Mouse (Mus musculus): ENCODE measurements around the gene Pdcl3.

The Pdcl3 gene

DNA sequence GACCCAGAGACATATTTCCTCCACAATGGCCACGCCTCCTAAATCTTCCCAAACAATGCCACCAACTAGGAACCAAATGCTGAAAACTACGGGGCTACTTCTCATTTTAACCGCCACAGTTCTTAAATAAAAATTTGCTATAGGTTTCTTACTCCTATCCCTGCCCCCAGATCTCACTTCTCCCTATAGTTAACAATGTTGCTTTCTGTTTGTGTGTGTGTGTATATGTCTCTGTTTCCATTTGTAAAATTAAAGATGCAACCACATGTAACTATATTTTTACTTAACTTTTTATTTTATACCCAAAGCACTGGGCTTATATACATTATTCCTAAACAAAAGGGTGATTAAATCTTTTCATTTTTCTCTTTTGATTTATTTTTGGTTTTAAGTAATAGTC lies at the start of gene Pdcl3:
Gene Pdcl3 (plus strand): TSS at position 301 of the 400 bp plus-strand sequence.
- in situ Hi-C loops (cut with MboI, MseI), result no loop called here

DNA sequence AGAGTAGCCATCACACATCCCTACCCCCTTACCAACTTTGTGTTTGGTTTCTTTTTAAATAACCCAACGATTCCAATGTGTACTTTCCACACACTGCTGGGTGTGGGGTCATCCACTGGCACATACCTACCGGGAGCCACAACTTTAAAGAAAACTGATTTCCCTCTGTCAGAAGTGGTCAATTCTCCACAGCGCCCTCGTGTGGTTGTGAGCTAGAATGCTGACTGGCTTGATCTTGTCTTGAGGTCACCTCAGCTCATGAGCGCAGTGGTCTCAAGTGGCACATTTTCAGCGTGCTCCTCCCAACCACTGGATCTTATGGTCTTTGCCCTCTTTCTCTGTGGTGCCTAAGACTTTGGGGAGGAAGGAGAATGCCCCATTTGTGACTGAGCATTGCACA lies 48.6 kb upstream of the Pdcl3 start:
- in situ Hi-C loops (cut with MboI, MseI), result loop anchor here in 1 of 2 experiments (5.0 kb wide), 1 partner anchor 74 kb away; no protein-coding TSS in a partner anchor

DNA sequence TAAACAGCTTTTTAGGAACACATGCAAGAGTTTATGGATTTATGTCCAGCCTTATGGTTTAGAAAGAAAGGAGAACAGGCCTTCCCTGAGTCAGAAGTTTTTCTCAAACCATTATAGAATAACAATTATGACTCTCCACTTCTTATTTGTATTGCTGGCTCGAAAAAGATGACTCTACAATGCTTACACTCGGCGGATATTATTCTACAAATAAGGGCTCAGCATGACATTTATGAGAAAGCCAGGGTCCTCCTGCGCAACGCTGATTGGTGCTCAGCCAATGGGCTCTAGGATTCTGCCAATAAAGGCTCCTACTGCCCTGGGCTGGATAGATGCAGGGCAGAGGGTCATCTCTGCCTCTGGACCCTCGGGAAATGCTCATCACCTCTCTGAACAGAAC lies 46.6 kb upstream of the Pdcl3 start, which contains the start of gene Nms:
Gene Nms (plus strand): TSS at position 301 of the 400 bp plus-strand sequence.
- in situ Hi-C loops (cut with MboI, MseI), result loop anchor here in 1 of 2 experiments (5.0 kb wide), 1 partner anchor 77 kb away; no protein-coding TSS in a partner anchor

DNA sequence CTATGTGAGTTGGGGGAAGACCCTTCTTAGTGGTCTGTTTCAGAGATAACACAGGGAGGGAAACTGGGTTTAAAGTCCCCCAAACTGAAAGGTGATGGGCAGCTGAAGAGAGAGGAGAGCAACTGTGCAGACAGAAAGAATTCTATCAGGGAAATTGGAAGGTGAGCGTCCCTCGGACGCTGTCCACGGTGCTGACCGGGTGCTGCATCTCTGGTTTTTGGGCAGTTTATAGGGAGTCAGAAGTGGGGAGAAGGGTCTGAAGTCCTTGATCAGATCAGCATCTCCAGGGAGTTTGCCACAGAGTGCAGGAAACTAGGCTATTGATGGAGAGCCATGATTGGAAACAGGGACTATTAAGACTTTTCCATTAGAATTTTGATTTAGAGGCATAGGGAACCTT lies 45.8 kb upstream of the Pdcl3 start:
- in situ Hi-C loops (cut with MboI, MseI), result loop anchor here in 1 of 2 experiments (5.0 kb wide), 1 partner anchor 77 kb away; no protein-coding TSS in a partner anchor

DNA sequence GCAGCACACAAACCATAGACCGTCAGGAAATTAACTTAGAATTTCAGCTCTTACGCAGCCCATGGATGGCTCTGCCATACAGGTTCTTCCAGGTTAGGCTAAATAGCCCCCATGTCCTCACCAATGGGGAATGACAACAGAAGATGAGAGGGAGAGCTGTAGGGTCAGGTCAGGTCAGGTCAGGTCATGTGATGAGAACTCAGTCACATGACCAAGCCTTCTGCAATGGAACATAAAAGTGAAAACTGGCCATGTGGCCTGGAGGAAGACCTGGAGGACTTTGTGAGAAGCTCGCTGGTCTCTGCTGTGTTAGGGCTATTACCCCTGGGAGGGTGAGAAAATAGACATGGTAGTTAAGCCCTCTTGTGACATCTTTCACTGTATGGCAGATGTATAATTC lies 29.0 kb upstream of the Pdcl3 start:
- in situ Hi-C loops (cut with MboI, MseI), result no loop called here

DNA sequence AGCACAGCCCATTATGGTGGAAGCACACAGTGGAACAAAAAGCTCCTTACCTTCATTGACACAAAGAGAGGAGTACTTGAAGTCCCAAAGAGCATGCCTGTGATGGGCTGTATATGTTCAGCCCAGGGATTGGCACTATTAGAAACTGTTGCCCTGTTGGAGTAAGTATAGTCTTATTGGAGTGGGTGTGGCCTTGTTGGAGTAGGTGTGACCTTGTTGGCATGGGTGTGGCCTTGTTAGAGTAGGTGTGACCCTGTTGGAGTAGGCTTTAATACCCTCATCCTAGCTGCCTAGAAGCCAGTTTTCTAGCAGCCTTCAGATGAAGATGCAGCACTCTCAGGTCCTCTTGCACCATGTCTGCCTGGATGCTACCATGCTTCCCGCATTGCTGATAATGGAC lies 16.3 kb upstream of the Pdcl3 start:
- in situ Hi-C loops (cut with MboI, MseI), result loop anchor here in 1 of 2 experiments (10.0 kb wide), 1 partner anchor 1474 kb away; no protein-coding TSS in a partner anchor

DNA sequence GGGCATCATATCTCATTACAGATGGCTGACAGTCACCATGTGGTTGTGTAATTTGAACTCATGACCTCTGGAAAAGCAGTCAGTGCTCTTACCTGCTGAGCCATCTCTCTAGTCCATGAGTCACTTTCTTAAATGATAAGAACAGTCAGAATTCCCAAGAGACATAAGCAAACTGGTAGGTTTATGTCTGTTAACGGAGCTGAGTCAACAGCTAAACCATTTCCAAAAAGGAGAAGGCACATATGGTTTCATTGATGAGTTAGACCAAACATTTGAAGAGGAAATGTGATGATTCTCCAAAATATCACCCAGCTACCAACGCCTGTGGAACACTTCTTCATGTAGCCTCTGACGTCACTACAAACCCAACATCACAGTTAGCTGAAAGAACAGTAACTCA lies 13.7 kb upstream of the Pdcl3 start:
- in situ Hi-C loops (cut with MboI, MseI), result no loop called here

DNA sequence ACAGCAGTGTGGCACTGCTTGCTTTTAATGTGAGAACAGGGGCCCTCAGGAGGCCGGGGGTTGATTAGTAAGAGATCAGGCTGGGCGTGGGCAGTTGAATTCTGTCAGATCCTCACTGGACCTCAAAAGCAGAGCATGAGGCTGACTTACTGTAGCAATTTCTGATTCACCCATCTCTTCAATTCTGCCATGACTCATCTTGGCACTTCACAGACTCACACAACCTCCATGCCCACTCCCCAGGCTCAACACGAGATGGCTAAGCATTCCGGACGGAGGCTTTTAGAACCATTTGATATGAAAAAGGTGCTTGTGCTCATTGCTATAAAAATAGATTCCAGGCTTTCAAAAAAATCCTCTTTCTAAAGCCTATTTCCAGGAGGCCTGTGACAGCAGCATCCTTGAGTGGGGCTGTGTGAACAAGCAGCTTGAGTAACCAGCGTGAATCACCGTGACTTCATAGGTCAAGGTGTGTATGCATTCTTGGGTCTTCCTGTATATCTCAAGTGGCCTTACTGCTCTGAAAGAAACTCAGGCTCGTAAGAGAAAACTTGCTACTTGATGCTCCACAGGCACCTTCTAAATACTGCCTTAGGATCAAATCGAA lies 12.3 kb upstream of the Pdcl3 start:
- in situ Hi-C loops (cut with MboI, MseI), result no loop called here

DNA sequence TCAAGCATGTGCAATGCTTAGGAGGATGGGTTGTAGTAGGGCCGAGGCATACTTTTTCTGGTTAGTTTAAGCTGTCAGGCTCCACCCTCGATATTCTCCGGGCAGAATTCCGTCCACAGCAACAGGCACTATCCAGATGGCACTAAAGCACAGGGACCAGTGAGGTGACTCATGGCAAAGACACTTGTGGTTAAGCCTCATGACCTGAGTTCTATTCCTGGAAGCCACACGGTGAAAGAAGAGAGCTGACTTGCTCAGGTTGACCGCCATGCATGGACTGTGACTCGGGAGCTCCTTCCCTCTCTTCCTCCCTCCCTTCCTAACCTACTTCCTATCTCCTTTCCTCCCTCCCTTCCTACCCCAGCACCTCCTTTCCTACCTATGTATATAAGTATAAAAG lies 5.5 kb upstream of the Pdcl3 start:
- in situ Hi-C loops (cut with MboI, MseI), result no loop called here

DNA sequence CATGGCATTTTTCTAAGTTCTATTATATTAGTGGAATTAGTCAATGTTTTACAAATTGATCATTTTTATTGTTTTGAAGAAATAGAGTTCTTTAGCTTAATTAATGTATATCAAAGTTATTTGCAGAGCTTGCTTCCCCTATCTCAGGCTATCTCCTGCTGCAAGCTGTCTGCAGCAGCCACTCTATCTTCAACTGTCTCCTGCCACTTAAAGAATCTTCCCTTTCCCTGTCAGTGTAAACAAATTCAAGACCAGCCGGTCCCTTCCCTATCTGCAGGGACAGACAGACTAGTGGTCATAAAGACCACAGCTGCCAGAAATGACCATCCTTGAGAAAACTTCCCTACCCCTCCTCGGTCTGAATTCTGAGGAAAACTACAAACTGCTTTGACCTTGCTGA lies 1.5 kb upstream of the Pdcl3 start:
- in situ Hi-C loops (cut with MboI, MseI), result no loop called here

DNA sequence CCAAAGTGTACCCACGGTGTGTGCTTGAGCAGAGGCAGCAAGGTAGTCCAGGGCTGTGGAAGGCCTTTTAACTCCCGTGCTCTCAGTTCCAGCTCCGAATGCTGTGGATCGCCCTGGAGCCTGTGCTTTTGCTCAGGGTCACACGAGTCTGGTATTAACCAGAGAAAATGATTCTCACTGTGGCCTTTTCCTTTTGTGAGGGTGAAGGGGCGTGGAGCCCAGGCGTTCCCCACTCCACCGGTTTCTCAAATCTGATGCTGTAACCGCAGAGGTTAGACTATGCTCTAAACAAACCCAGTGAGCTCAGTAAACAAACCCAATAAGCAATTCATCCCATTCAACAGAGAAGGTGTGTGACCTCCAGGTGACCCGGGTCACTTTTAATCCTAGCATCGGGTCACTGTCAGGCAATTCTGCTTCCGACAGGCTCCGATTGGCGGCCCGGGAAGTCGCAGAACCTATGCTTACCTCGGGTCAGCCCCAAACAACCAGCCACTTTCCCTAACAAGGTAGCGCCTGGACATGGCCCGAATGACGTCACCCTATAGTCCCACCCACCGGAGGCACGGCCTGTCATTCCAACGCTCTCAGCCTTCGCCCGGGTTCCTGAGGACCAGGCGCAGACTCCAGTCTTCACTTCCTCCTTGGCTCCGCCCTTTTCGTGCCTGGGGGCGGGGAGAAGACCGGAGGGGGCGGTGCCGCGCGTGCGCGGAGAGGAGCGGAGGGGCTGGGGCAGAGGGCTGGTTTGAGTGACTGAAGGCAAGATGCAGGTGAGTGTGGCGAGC lies 1.9 kb downstream of the Pdcl3 start:
- in situ Hi-C loops (cut with MboI, MseI), result no loop called here

DNA sequence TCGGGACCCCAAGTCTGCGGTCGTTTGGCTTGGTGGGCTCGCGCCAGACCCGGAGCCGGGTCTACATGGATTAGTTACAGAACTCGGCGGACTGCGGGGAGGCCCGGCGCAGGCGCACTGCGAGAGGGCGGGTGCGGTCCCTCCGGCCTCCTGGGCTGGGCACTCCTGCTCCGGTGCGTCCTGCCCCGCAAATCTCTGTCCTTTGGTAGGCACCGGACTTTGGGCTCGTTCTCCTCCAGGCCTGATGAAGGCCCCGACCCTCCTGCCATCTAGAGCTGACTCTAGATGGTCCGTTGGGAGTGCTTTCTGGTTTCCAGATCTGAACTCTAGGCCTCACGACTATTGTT lies 2.4 kb downstream of the Pdcl3 start:
- in situ Hi-C loops (cut with MboI, MseI), result no loop called here

DNA sequence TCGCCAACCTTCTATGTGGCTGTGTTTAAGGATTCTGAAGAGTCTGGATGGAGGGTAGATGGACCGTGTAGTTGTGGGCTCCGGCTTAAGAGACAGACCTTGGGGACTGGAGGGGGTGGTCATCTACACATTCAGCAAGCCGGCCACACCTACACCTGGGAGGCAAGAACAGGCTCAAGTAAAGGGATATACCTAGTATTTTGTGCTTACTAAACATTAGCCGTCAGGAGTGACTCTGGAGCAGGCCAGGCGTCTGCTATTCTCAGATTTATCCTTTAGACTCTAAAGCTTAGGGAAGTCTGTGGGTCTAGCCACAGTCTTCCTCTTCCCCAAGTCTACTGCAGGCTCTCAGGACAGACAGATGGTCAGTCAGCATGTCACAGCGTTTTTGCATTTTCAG lies 2.9 kb downstream of the Pdcl3 start:
- in situ Hi-C loops (cut with MboI, MseI), result no loop called here

DNA sequence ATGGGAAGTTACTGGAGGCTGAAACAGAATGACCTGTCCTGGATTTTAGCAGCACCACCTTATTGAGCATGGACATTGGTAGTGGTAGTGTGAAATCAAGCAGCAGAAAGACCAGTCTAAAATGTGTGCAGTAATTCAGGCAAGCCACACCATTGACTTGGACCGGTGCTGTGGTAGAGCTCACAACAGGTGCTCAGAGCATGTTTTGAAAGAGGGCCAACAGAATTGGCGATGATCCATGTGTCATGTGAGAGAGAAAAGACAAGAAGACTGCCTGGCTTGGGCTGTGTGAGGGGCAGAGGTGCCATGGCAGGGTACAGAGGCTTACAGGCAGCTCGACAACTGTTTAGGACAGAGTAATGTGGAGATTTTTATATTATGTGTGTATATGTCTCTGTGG lies 7.0 kb downstream of the Pdcl3 start:
- in situ Hi-C loops (cut with MboI, MseI), result no loop called here

DNA sequence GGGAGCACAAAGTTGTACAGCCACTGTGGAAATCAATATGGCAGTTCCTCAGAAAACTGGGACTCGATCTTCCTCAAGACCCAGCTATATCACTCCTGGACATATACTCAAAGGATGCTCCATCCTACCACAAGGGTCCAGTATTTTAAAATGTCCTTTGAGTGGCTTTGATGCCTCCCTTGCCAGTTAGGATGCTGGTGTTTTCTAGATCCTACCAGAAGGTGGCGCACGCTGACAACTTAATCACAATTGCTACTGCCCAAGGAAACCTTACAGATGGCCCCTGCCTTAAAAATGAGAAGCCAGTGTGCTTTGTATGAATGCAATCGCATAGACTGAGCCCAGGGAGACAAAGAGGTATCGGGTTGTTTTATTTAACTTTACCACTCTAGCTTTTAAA lies 15.7 kb downstream of the Pdcl3 start:
- in situ Hi-C loops (cut with MboI, MseI), result loop anchor here (5.0 to 25.0 kb wide), 3 partner anchors 211 to 501 kb away; no protein-coding TSS in a partner anchor

DNA sequence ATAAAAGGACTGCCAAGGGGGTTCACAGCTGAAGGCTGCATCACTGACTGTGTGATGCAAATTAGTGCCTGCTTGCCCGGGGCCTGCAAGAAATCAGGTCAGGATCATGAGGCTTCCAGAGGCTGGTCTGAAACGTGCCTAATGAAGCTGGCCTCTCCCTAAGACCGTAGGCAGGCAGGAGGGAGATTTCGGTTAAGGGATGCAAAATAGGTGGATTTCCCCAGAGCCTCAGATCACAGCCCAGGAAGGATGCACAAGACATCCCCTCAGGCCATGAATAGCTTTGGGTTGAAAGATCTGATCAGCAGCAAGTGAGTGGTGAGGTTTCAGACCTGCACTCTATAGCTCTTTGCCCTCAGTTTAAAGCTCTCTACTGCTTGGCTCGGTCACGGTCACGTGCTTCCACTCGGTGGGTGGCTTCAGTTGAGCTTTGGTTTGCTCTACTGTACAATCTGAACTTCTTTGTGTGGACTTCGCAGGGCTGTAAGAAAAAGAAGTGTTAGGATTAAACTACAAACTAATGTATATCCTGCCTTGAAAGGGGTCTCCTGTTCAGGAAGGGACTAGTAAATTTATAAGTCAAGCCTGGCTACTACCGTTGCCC lies 20.4 kb downstream of the Pdcl3 start:
- in situ Hi-C loops (cut with MboI, MseI), result loop anchor here in 1 of 2 experiments (5.0 to 25.0 kb wide), 3 partner anchors 206 to 516 kb away; no protein-coding TSS in a partner anchor

DNA sequence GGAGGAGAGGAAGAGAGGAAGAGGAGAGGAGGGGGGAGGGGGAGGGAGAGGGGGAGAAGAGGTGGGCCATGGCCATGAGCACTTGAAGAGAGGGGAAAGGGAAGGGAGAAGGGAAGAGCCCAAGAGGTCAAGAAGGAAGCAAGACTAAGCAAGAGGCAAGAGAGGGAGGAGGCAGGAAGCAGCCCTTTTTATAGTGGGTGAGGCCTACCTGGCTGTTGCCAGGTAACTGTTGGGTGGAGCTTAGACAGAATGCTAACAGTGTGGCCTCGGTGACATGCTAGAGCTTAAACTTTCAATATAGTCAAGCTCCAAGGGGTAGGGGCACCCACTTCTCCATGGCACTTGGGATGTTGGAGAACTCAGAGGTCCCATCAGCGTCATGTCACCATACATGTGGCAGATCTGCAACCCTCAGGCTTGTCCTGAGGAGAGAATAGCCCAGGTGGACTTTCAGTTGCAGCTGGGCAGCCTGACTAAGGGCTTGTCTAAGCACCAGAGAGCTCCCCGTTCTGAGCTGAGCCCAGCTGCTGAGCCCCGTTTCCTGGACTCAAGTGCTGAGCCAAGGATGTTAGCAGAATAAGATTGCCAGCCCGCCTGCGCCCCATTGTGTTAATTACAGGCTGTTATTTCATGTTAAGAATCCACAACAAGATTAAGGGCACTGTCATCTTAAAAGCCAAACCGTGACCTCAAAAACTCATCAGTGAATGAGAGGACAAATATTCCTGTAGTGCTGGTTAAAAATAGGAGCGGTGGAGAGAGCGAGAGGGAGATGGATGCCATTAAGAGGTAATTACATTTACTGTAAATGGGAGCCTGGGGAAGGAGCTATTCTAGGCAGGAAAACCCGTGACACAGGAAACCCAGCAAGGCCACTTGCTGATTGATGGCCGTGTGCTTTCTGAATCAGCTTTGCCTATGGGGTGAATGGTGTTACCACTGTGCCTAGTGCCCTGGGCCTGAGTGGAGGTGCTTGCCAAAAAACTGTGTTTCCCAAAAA lies 21.7 kb downstream of the Pdcl3 start:
- in situ Hi-C loops (cut with MboI, MseI), result loop anchor here in 1 of 2 experiments (5.0 to 25.0 kb wide), 3 partner anchors 205 to 515 kb away; no protein-coding TSS in a partner anchor

DNA sequence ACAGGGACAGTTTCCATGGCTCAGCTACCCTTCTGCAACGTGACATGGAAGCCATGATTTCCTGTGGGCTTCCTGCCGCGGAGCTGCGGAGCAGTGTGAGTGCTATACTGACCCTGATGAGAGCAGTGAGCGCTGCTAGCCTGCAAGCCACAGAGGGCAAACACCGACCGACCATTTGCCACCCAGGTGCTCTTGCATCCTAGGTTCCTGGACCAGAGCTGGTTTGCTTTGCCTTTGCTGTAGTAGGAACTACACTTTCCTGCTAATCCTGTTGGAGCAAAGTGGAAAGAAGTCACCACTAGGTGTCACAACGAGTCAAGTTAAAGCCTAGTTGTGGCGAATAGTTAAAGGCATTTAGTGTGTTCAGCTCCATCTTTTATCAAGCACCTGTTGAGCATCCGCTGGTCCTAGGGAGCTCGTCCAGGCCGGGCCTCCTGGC lies 25.2 kb downstream of the Pdcl3 start:
- in situ Hi-C loops (cut with MboI, MseI), result loop anchor here (5.0 to 25.0 kb wide), 2 partner anchors 202 to 337 kb away; no protein-coding TSS in a partner anchor

DNA sequence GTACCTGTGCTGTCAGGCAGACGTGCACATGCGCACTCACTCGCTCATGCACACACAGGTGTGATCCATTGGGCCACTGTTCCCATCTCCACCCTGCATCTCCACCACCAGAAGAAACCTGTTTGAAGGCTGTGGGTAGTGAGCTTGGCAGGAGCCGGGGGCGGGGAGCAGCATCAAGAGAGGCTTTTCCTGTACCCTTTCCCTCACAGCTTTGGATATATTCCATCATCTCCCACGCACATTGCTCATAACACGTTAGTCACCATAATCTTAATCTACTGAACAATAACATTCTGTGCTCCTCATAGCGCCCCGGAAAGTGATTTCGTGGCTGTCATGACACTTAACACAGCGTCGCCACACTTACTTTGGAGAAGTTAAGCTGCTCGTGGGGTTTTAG lies 27.2 kb downstream of the Pdcl3 start:
- in situ Hi-C loops (cut with MboI, MseI), result loop anchor here (5.0 to 25.0 kb wide), 2 partner anchors 200 to 335 kb away; no protein-coding TSS in a partner anchor

DNA sequence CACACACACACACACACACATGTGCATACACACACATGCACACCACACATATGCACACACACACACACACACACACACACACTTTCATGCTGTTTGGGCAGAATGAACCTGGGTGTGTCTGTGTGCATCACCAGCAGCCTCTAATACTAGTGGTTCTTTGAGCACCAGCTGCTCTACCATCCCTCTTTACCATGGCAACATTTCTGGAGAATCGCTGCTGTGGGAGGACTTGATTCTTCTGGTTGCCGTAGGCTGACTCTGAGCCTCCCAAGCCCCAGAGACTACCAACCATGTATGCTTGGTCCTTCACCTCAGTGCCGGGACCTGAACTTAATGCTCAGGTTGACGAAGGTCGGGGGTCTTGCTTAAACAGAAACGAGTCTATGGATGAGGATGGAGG lies 28.4 kb downstream of the Pdcl3 start:
- in situ Hi-C loops (cut with MboI, MseI), result loop anchor here (5.0 to 25.0 kb wide), 2 partner anchors 198 to 333 kb away; no protein-coding TSS in a partner anchor

DNA sequence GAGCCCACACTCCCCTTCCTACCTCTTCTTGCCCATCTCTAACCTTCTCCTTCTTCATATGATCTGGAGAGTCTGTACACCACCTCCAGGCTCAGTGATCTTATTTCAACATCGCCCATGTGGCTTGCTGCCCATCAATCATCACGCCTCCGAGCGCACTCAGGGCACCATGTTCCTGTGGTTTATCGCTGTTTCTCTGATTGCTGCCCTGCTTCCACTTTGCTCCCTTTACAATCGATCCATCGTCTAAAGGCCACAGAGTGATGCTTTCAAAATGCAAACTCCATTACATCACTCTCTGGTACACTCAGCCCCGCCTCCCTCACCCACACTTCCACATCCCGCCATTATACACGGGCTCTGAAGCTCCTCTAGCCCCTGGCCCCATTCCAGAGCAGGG lies 30.1 kb downstream of the Pdcl3 start:
- in situ Hi-C loops (cut with MboI, MseI), result loop anchor here in 1 of 2 experiments (25.0 kb wide), 1 partner anchor 197 kb away; no protein-coding TSS in a partner anchor

Data from T-helper 17 cell (primary cell).